Mouse (Mus musculus): ENCODE measurements around the gene Erbb4. TPM values are rescaled to one million over a fixed set of nuclear protein-coding genes. Genes with fewer than 3 reads are reported as not detected.

Gene Erbb4
- polyA plus RNA-seq, 1 experiment: not detected

DNA sequence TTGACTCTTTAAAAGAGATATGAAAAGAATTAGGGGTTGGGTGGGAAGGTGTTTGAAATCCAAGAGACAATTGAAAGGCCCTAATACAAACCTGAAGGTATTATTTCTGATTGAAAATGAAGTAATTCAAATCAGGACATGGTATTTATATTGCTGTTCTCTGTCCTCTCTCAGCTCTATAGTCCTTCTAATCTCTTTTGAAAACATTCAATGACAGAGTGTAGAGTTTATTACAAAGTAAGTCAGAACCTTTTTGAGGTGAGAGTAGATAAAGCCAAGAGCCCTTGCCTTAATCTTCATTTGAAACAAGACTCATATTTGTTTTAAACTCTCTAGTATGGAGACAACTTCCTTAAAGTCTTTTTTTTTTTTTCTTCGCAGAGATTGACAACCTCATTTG lies 1087.8 kb downstream of the Erbb4 start:
- Histone ChIP-seq H3K27me3 (ENCODE audit: control insufficient read depth, insufficient read depth, insufficient read length) (no peaks in the 10 kb centered on the region), H3K4me3 (no peak overlapping the region), H3K79me2 (ENCODE audit: control insufficient read depth, insufficient read depth) (no peaks in the 10 kb centered on the region), H3ac (ENCODE audit: control insufficient read depth, insufficient read length) (no peak overlapping the region), H3K36me3 (ENCODE audit: control insufficient read depth, insufficient read depth) (no peaks in the 10 kb centered on the region), H3K4me2 (ENCODE audit: low read depth) (no peak overlapping the region)
- TF ChIP-seq USF1 (IDR thresholded peaks at IDR 0.05; ENCODE audit: low read depth) (no peak), POLR2A (IDR thresholded peaks at IDR 0.05; ENCODE audit: insufficient read length, low read depth) (no peak), MYOG (IDR thresholded peaks at IDR 0.05; ENCODE audit: control insufficient read depth in 1 of 3, insufficient read depth in 1 of 3, insufficient read length in 2 of 3, low read depth in 2 of 3) (no peak), MAX (IDR thresholded peaks at IDR 0.05; ENCODE audit: low read depth) (no peak), TCF3 (IDR thresholded peaks at IDR 0.05; ENCODE audit: insufficient read length, low read depth) (no peak), E2F4 (IDR thresholded peaks at IDR 0.05; ENCODE audit: insufficient read depth) (no peak), TCF12 (IDR thresholded peaks at IDR 0.05; ENCODE audit: insufficient read depth, poor library complexity, severe bottlenecking) (no peak), SRF (IDR thresholded peaks at IDR 0.05; ENCODE audit: control insufficient read depth, insufficient read length, low read depth) (no peak), REST (IDR thresholded peaks at IDR 0.05; ENCODE audit: insufficient read depth, insufficient read length) (no peak), MYOD1 (IDR thresholded peaks at IDR 0.05; ENCODE audit: control insufficient read depth in 1 of 3, insufficient read length in 2 of 3, low read depth in 2 of 3) (no peak), POLR2AphosphoS2 (IDR thresholded peaks at IDR 0.05; ENCODE audit: insufficient read length, low read depth) (no peak), CEBPB (IDR thresholded peaks at IDR 0.05; ENCODE audit: insufficient read depth, poor library complexity, severe bottlenecking) (no peak)

DNA sequence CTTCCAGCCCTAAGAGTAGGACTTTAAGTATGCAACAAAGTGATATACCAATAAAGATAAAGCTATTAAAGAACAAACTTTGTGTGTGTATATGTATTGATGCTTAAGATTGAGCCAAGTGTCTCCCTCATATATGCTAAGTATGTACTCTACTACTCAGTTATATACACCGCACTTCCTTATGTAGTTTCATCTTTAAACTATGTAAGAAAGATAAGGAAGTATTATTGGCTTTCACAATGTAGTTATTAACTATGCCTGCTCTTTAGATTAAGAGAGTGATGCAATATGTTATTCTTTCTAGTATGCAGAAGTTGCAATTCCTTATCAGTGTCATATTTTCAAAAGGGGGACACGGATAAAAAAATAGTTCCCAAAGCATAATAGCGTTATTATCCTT lies 1088.2 kb downstream of the Erbb4 start:
- no peaks in the 10 kb centered on the region for H3K79me2 ChIP-seq (ENCODE audit: control insufficient read depth, insufficient read depth)
- no peak for TF ChIP-seq MYOD1 (IDR thresholded peaks at IDR 0.05; ENCODE audit: control insufficient read depth in 1 of 3, insufficient read length in 2 of 3, low read depth in 2 of 3)
- no peak for TF ChIP-seq TCF12 (IDR thresholded peaks at IDR 0.05; ENCODE audit: insufficient read depth, poor library complexity, severe bottlenecking)
- no peak for TF ChIP-seq MAX (IDR thresholded peaks at IDR 0.05; ENCODE audit: low read depth)
- no peak for TF ChIP-seq POLR2AphosphoS2 (IDR thresholded peaks at IDR 0.05; ENCODE audit: insufficient read length, low read depth)
- TF ChIP-seq USF1 (IDR thresholded peaks at IDR 0.05; ENCODE audit: low read depth): no peak
- no peak for TF ChIP-seq REST (IDR thresholded peaks at IDR 0.05; ENCODE audit: insufficient read depth, insufficient read length)
- no peak for TF ChIP-seq TCF3 (IDR thresholded peaks at IDR 0.05; ENCODE audit: insufficient read length, low read depth)
- TF ChIP-seq CEBPB (IDR thresholded peaks at IDR 0.05; ENCODE audit: insufficient read depth, poor library complexity, severe bottlenecking): no peak
- TF ChIP-seq MYOG (IDR thresholded peaks at IDR 0.05; ENCODE audit: control insufficient read depth in 1 of 3, insufficient read depth in 1 of 3, insufficient read length in 2 of 3, low read depth in 2 of 3): no peak
- no peak for TF ChIP-seq SRF (IDR thresholded peaks at IDR 0.05; ENCODE audit: control insufficient read depth, insufficient read length, low read depth)
- TF ChIP-seq E2F4 (IDR thresholded peaks at IDR 0.05; ENCODE audit: insufficient read depth): no peak
- no peak for TF ChIP-seq POLR2A (IDR thresholded peaks at IDR 0.05; ENCODE audit: insufficient read length, low read depth)
- no peaks in the 10 kb centered on the region for H3K36me3 ChIP-seq (ENCODE audit: control insufficient read depth, insufficient read depth)
- no peaks in the 10 kb centered on the region for H3K27me3 ChIP-seq (ENCODE audit: control insufficient read depth, insufficient read depth, insufficient read length)
- no peak overlapping the region for H3K4me2 ChIP-seq (ENCODE audit: low read depth)
- H3ac ChIP-seq (ENCODE audit: control insufficient read depth, insufficient read length): no peak overlapping the region
- no peak overlapping the region for H3K4me3 ChIP-seq
